Mouse (Mus musculus) stomach, embryonic 15.5 days (tissue): Measurements from ENCODE around the gene Gm20388. TPM values are rescaled to one million over a fixed set of nuclear protein-coding genes. Genes with fewer than 3 reads are reported as not detected.

Source experiments
- ATAC-seq: fragments of 200-750 bp; cut with Nextera tagmentation; 2 replicates; pipeline ENCODE4 v1.8.0; 2017; ENCODE audit warnings: low read depth, moderate number of reproducible peaks, moderate TSS enrichment; ENCODE audit not compliant: insufficient read depth, low FRiP score
- H3K27ac ChIP-seq: fragments of 300-500 bp; sonication (generic); 2 replicates; pipeline ENCODE4 v1.5.1; 2015; ENCODE audit warnings: mild to moderate bottlenecking, inconsistent platforms
- H3K27me3 ChIP-seq: fragments of 300-500 bp; sonication (generic); replicated peaks from 2 replicates; pipeline ENCODE4 v1.6.1; 2015; ENCODE audit warnings: inconsistent platforms
- H3K36me3 ChIP-seq: fragments of 300-500 bp; sonication (generic); 2 replicates; pipeline ENCODE4 v1.6.1; 2015; ENCODE audit warnings: inconsistent platforms
- H3K4me1 ChIP-seq: fragments of 300-500 bp; sonication (generic); 2 replicates; pipeline ENCODE4 v1.6.1; 2015; ENCODE audit warnings: inconsistent platforms
- H3K4me2 ChIP-seq: fragments of 300-500 bp; sonication (generic); 2 replicates; pipeline ENCODE4 v1.6.1; 2015; ENCODE audit warnings: mild to moderate bottlenecking, inconsistent platforms
- H3K4me3 ChIP-seq: fragments of 300-500 bp; sonication (generic); replicated peaks from 2 replicates; pipeline ENCODE4 v1.5.1; 2015; ENCODE audit warnings: inconsistent platforms
- H3K9ac ChIP-seq: fragments of 300-500 bp; sonication (generic); 2 replicates; pipeline ENCODE4 v1.6.1; 2015; ENCODE audit warnings: inconsistent platforms
- H3K9me3 ChIP-seq: fragments of 300-500 bp; sonication (generic); 2 replicates; pipeline ENCODE4 v1.6.1; 2016; ENCODE audit warnings: inconsistent platforms
- WGBS: fragments of 180-500 bp; shearing (Covaris S2); methylation state at CpG from one replicate; pipeline ENCODE4 v1.1.7; 2015; 5-methylcytosine and 5-hydroxymethylcytosine counted together
- polyA plus RNA-seq: library from polyadenylated mRNA; unstranded; fragments of >200 nt; fragmentation: Nextera tagmentation; extraction: Ambion mirVana; gene quantifications from 2 replicates; pipeline ENCODE4 v1.2.1, GENCODE M21; 2015

Gm20388 gene
- polyA plus RNA-seq, 1 experiment from 2014 or later = not detected

DNA sequence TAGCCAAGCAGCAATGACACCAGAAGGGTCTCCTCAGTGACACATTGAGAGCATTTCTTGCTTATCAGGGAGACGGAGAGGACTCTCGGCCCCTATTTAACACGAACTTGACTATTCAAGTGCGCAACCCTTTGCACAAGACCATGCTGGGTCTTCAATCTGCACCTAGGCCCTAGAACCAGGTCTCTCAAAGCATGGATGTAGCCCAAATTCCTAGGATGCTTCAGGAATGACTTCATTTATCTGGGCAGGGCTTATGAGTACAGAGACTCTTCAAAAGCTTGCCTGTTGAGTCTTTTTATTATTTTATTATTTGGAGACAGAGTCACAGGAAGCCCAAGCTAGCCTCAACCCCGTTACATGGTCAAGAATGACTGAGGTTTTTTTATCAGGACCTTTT is 3373.9 kb downstream of the Gm20388 start:
- H3K4me2 ChIP-seq = no peak overlapping the region
- ATAC-seq = no peak
- H3K9me3 ChIP-seq = no peaks in the 10 kb centered on the region
- no peak overlapping the region for H3K27ac ChIP-seq
- 0 out of 2 replicates have a peak, but pooled peaks cover 10% of the 10 kb centered on the region for H3K36me3 ChIP-seq
- no peak overlapping the region for H3K9ac ChIP-seq
- no peaks in the 10 kb centered on the region for H3K4me1 ChIP-seq
- no peaks in the 10 kb centered on the region for H3K27me3 ChIP-seq
- WGBS = 88% methylated on average over 5 of the region's 5 CpGs
- H3K4me3 ChIP-seq = no peak overlapping the region

DNA sequence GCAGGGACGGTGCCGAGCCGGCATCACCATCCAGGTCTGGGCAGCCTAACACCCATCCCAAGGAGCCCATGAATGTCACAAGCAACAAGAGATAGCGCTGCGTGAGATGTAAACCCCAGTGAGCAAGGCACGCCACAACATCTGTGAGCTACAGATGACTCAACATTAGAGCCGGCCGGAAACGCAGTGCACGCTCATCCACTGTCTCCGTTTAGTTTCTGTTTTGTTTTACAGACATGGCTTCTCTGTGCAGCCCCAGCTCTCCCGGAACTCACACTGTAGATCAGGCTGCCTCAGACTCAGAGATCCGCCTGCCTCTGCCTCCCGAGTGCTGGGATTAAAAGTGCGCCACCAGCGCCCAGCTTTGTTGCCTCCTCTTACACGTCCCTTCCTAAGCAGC is 3376.7 kb downstream of the Gm20388 start:
- Histone ChIP-seq H3K4me2 (no peak overlapping the region), H3K9me3 (no peaks in the 10 kb centered on the region), H3K4me1 (no peaks in the 10 kb centered on the region), H3K9ac (no peak overlapping the region), H3K36me3 (0 out of 2 replicates have a peak, but pooled peaks cover 8% of the 10 kb centered on the region), H3K4me3 (no peak overlapping the region), H3K27me3 (no peaks in the 10 kb centered on the region), H3K27ac (no peak overlapping the region)
- 94% methylated on average over 17 of the region's 17 CpGs for WGBS
- no peak for ATAC-seq

DNA sequence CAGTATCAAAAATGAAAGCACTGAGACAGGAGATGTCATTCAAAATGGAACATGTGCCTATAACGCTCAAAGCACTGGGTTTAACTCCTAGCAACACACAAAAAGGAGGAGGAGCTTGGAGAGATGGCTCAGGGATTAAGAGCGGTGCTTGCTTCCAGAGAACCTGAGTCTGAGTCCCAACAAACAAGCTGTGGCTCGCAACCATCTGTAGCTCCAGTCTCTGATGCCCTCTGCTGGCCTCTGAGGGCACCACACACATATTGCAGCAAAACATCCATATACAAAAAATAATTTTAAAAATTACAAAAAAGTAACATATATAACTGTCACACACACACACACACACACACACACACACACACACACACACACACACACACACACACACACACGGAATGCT is 3379.5 kb downstream of the Gm20388 start:
- Histone ChIP-seq H3K9ac (no peak overlapping the region), H3K4me2 (no peak overlapping the region), H3K4me1 (no peaks in the 10 kb centered on the region), H3K27me3 (no peaks in the 10 kb centered on the region), H3K36me3 (peaks cover 8% of the 10 kb centered on the region; the same call in 1 of the 2 replicates), H3K4me3 (no peak overlapping the region), H3K27ac (no peak overlapping the region), H3K9me3 (no peaks in the 10 kb centered on the region)
- ATAC-seq = no peak
- 73% methylated on average over 4 of the region's 4 CpGs for WGBS

DNA sequence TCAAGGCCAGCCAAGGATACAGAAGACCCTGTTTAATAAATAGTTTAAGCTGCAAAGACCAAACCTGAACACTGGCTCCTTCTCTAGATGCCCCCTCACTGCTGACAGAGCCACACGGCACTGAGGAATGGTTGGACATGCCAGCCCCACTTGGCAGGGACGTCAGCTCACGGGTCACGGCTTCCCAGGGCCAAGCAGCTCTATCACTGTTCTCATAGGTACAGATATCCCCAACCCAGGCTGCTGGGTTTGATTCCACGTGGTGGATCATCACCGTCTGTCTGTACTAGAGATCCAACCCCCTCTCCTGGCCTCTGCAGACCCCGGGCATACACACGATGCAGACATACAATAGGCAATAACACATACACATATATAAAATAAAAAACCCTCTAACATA is 3380.0 kb downstream of the Gm20388 start:
- WGBS = 95% methylated on average over 8 of the region's 8 CpGs
- H3K9me3 ChIP-seq = no peaks in the 10 kb centered on the region

DNA sequence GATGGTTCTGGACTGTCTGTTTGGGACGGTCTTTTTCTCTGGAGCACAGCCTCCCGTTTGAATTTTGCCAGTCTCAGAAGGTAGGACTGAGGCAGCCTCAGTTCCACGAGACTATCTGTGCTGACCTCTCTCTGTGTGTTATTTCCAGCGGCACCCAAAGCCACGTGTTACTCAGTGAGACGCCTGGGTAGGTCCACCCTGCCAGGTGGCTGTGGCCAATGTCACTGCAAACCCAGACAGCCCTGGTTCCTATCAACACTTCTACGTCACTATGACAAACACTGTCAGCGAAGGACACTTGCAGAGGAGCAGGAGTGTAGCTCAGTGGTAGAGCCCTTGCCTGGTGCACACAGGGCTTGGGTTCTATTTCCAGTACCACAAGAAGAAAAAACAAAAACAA is 3381.1 kb downstream of the Gm20388 start:
- H3K4me3 ChIP-seq = no peak overlapping the region
- H3K4me1 ChIP-seq = no peaks in the 10 kb centered on the region
- no peak for ATAC-seq
- H3K4me2 ChIP-seq = no peak overlapping the region
- no peak overlapping the region for H3K9ac ChIP-seq
- H3K27me3 ChIP-seq = no peaks in the 10 kb centered on the region
- 85% methylated on average over 8 of the region's 8 CpGs for WGBS
- H3K36me3 ChIP-seq = peaks cover 15% of the 10 kb centered on the region
- no peaks in the 10 kb centered on the region for H3K9me3 ChIP-seq
- H3K27ac ChIP-seq = no peak overlapping the region

More for the DNA sequence above, 3380.0 kb downstream of the Gm20388 start:
- H3K4me2 ChIP-seq = no peak overlapping the region
- H3K4me3 ChIP-seq = no peak overlapping the region
- H3K27me3 ChIP-seq = no peaks in the 10 kb centered on the region
- no peaks in the 10 kb centered on the region for H3K4me1 ChIP-seq
- no peak for ATAC-seq
- no peak overlapping the region for H3K27ac ChIP-seq
- H3K36me3 ChIP-seq = peaks cover 11% of the 10 kb centered on the region; the same call in 1 of the 2 replicates
- no peak overlapping the region for H3K9ac ChIP-seq

DNA sequence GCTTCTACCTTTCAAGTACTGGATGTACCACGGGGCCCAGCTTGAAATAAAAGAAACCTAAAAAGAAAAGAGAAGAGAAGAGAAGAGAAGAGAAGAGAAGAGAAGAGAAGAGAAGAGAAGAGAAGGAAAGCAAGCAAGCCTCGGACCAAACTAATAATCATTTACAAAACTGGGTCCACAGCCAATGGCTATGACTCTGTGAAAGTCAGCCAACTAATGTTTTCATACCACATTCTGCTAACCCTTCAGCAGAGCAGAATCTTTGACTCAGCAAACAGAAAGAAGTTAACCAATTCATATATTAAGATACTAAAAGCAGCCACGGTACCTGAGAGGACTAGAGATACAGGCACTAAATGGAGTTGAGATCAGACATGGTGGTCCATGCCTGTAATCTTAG is 3381.6 kb downstream of the Gm20388 start:
- H3K4me1 ChIP-seq = no peaks in the 10 kb centered on the region
- H3K9me3 ChIP-seq = no peaks in the 10 kb centered on the region
- H3K27ac ChIP-seq = no peak overlapping the region
- 87% methylated on average over 3 of the region's 3 CpGs for WGBS
- H3K4me2 ChIP-seq = no peak overlapping the region
- no peak overlapping the region for H3K9ac ChIP-seq
- no peak overlapping the region for H3K4me3 ChIP-seq
- no peak for ATAC-seq
- H3K36me3 ChIP-seq = peaks cover 15% of the 10 kb centered on the region
- H3K27me3 ChIP-seq = no peaks in the 10 kb centered on the region

DNA sequence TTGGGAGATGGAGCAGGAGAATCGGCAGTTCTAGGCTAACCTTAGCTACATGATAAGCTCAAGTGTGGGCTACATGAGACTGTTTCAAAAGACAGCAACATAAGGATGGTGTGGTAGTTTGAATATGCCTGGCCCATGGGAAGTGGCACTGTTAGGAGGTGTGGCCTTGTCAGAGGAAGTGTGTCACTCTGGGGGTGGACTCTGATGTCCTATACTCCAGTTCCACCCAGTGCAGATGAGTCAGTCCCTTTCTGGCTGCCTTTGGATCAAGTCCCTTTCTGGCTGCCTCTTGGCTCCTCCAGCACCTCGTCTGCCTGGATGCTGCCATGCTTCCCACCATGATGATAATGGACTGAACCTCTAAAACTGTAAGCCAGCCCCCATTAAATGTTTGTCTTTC is 3382.1 kb downstream of the Gm20388 start:
- 85% methylated on average over 2 of the region's 2 CpGs for WGBS
- peaks cover 13% of the 10 kb centered on the region for H3K36me3 ChIP-seq
- ATAC-seq = no peak

DNA sequence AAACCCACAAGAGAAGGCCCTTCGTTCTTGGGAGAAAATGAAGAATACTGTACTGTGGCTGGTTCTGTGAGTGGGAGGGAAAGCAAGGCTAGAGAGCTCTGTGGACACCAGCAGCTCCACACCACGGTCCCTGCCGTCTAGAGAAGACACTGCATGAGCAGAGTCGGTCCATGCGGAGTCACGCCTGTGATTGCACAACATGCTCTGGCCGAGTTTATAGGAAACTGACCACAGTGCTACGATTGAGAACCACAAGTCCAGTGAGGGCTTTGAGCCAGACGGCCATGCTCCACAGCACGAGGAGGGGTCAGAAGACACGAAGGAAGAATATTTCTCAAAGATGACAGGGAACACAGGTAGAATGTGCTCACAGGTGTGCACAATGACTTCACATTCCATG is 3387.7 kb downstream of the Gm20388 start:
- WGBS = 89% methylated on average over 11 of the region's 11 CpGs
- no peak overlapping the region for H3K4me2 ChIP-seq
- no peaks in the 10 kb centered on the region for H3K4me1 ChIP-seq
- H3K9me3 ChIP-seq = no peaks in the 10 kb centered on the region
- H3K9ac ChIP-seq = no peak overlapping the region
- no peak for ATAC-seq
- no peak overlapping the region for H3K27ac ChIP-seq
- no peaks in the 10 kb centered on the region for H3K27me3 ChIP-seq
- no peak overlapping the region for H3K4me3 ChIP-seq
- peaks cover 7% of the 10 kb centered on the region for H3K36me3 ChIP-seq

More for the DNA sequence above, 3382.1 kb downstream of the Gm20388 start:
- H3K4me3 ChIP-seq = no peak overlapping the region
- no peak overlapping the region for H3K9ac ChIP-seq
- H3K4me1 ChIP-seq = no peaks in the 10 kb centered on the region
- H3K27ac ChIP-seq = no peak overlapping the region
- no peaks in the 10 kb centered on the region for H3K27me3 ChIP-seq
- H3K9me3 ChIP-seq = no peaks in the 10 kb centered on the region
- no peak overlapping the region for H3K4me2 ChIP-seq

DNA sequence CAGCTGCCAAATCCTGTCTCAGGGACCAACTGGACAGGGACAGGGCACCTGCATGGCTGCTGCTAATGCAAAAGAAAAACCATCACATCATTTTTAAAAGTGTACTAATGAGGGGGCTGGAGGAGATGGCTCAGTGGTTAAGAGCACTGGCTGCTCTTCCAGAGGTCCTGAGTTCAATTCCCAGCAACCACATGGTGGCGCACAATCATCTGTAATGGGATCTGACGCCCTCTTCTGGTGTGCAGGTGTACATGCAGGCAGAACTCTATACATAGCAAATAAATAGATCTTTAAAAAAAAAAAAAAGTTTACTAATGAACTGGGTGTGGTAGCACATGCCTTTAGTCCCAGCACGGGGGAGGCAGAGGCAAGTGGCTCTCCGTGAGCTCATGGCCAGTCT is 3398.1 kb downstream of the Gm20388 start:
- Histone ChIP-seq H3K9ac (no peak overlapping the region), H3K9me3 (no peaks in the 10 kb centered on the region), H3K4me1 (no peaks in the 10 kb centered on the region), H3K4me2 (no peak overlapping the region), H3K27ac (no peak overlapping the region), H3K27me3 (no peaks in the 10 kb centered on the region), H3K36me3 (0 out of 2 replicates have a peak, but pooled peaks cover 4% of the 10 kb centered on the region), H3K4me3 (no peak overlapping the region)
- WGBS = 70% methylated on average over 4 of the region's 4 CpGs
- no peak for ATAC-seq

DNA sequence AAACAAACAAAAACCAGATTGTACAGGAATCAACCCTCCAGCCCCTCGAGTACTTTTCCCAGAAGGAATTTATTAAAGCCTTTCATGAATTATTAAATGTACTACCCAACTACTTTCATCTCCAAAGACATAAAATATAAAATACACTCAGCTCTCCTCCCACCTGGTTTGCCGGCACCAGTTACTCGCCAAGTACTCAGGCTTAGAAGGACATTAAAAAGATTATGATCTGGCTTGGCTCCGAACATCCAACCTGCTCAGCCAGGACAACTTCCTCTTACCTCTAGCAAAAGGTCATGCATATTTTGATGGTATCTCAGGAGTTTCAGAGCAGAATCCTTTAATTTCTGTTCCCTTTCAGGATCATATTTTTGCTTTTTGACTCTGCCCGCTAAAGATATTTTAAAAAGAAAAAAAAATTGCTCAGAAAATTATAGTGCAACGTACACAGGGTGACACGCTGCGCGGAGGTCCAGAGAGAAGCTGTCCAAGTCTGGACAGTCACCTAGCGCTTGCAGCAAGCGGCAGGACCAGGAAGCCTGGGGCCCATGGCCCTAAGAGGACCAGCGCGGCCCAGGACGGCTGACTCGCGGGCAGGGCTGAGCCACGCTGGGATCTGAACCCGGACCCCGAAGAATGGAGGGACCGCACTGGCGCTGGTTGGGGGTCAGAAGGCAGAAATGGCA is 3407.3 kb downstream of the Gm20388 start:
- peak; percentile 79 for ATAC-seq
- H3K27ac ChIP-seq = no peak overlapping the region
- H3K27me3 ChIP-seq = no peaks in the 10 kb centered on the region
- peak overlapping the region; percentile 89 for H3K4me2 ChIP-seq
- no peaks in the 10 kb centered on the region for H3K36me3 ChIP-seq
- H3K4me1 ChIP-seq = peaks cover 7% of the 10 kb centered on the region; the same call in 1 of the 2 replicates
- H3K4me3 ChIP-seq = peak overlapping the region; percentile 75
- no peaks in the 10 kb centered on the region for H3K9me3 ChIP-seq
- H3K9ac ChIP-seq = peak overlapping the region; percentile 53
- 3% methylated on average over 21 of the region's 21 CpGs for WGBS

DNA sequence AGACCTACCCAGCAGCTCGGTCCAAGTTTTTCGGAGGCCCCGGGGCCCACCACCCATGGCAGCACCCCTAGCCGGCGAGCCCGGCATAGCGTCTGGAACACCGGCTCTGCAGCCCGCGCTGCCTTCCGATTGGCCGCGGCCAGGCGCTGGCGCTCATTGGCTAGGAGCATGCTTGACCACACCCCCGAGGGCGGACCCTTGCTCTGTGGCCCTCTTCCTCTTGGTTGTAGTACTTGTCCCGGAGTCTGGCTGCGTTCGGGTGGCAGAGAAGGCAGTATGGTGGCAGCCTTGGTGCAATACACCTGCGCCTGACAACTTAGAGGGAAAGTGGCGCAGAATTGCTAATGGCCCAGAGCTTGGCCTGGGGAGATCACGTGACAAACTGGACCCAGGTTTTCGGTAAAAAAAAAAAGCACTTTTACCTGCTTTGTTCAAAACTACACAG is 3407.8 kb downstream of the Gm20388 start, which contains the start of gene Fanca:
TSS of gene Fanca (minus strand) at position 110 of the 445 bp plus-strand sequence.
- WGBS = under 1% methylated on average over 24 of the region's 24 CpGs
- Histone ChIP-seq H3K27me3 (no peaks in the 10 kb centered on the region), H3K36me3 (no peaks in the 10 kb centered on the region), H3K9me3 (no peaks in the 10 kb centered on the region), H3K4me2 (peak within 1 kb of the TSS; percentile 89), H3K27ac (0 out of 2 replicates have a peak within 1 kb of the TSS, but pooled peaks have one; percentile 27), H3K4me3 (peak within 1 kb of the TSS; percentile 75), H3K4me1 (peaks cover 7% of the 10 kb centered on the region; the same call in 1 of the 2 replicates), H3K9ac (peak within 1 kb of the TSS; percentile 53)
- peak; percentile 99 for ATAC-seq

DNA sequence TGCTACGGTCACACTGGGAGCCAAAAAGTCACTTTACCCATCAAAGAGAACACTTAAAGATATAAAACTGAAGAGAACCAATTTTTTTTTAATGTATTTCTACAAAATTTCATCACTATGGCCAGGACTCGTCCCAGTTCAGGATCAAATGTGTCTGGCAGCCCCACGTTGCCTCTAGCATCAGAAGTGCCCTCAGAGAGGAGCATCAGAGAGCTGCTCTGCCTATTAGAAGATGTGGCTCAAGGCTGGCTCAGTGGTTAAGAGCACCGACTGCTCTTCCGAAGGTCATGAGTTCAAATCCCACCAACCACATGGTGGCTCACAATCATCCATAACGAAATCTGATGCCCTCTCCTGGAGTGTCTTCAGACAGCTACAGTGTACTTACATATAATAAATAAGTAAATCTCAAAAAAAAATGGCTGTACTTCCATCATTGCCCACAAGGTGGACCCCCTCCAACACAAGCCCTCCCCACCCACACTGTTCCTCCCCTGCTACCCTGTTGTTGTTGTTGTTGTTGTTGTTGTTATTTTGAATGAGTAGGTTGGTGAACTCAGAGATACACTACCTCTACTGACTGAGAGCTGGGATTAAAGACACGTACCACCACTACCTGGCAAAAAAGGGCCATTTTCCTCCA is 3409.0 kb downstream of the Gm20388 start:
- Histone ChIP-seq H3K27ac (no peak overlapping the region), H3K36me3 (no peaks in the 10 kb centered on the region), H3K9ac (no peak overlapping the region), H3K4me2 (peak overlapping the region; percentile 89; the same call in 1 of the 2 replicates), H3K4me1 (peaks cover 7% of the 10 kb centered on the region; the same call in 1 of the 2 replicates), H3K4me3 (no peak overlapping the region), H3K9me3 (no peaks in the 10 kb centered on the region), H3K27me3 (no peaks in the 10 kb centered on the region)
- 27% methylated on average over 7 of the region's 7 CpGs for WGBS
- ATAC-seq = no peak
